Mouse (Mus musculus): ENCODE measurements around the gene Olfr907.

Gene Olfr907

DNA sequence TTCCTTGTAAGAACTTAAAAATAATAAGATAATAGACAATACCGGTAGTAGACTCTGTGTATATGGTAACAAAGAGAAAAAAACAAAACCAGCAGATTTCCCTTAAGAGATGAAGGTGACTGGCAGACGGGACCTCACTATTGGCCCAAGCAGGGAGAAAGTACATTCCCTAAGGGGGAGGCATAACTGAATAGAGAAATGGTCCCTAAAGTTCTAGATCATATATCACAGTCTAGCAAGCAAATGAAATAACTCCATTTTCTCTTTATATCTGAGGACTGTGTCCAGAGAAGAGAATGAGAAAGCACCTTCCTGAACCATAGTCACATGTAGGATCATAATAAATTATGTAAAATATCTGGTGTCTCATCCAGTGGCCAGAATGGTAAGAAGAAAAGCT, at the start of gene Olfr907:
TSS of gene Olfr907 (plus strand) at position 301 of the 400 bp plus-strand sequence.
- no peak for DNase-seq (ENCODE audit: low spot score)

DNA sequence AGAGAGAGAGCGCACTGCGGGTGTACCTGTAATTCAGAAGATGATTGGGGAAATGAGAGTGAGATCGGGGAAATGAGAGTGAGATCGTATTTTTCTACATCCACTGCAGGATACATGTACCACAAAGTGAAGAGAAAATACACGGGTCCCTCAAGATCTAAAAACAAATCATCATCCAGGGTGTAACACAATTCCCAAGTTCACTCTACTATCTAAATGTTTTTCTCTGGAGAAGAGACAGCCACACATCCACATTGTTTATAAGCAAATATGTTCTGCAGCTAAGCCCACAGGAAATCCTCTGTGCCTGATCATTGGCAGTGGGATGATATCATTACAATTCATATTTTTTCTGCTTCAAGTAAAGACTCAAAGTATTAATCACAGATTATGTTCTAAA, 48.2 kb upstream of the Olfr907 start, which contains the start of gene Olfr902:
TSS of gene Olfr902 (plus strand) at position 301 of the 400 bp plus-strand sequence.
- no peak for DNase-seq (ENCODE audit: low spot score)

- DNase-seq (ENCODE audit: low spot score): no peak
Measured at GRCm38 (mm10) chr9:38462844-38463243, 32.8 kb upstream of the Olfr907 start, which contains the start of gene Olfr904. Olfr904 (plus strand) TSS chr9:38463144.

- DNase-seq (ENCODE audit: low spot score): no peak
Measured at GRCm38 (mm10) chr9:38470807-38471206, 24.8 kb upstream of the Olfr907 start, which contains the start of gene Olfr905. Olfr905 (plus strand) TSS chr9:38471107.

- no peak for DNase-seq (ENCODE audit: low spot score)
Measured at GRCm38 (mm10) chr9:38486785-38487184, 8.8 kb upstream of the Olfr907 start, which contains the start of gene Olfr906. Olfr906 (plus strand) TSS chr9:38487085.

DNA sequence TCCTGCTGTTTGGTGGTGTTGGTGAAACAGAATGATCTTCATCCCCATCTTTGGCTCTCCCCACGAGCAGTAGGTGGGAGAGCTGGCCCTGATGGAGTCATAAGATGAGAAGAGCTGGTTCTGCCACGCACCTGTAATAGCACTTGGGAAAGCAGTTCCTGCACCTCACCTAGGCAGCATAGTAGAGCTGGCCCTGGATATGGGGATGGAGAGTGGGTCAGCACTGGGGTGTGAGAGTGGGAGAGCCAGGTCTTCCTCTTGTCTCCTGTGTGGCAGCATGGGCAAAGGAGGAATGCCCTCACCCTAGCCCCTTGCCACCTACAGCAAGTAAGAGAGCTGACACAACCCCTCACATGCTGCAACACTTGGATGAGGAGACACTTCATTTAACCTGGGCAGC, 16.8 kb downstream of the Olfr907 start:
- no peak for DNase-seq (ENCODE audit: low spot score)

DNA sequence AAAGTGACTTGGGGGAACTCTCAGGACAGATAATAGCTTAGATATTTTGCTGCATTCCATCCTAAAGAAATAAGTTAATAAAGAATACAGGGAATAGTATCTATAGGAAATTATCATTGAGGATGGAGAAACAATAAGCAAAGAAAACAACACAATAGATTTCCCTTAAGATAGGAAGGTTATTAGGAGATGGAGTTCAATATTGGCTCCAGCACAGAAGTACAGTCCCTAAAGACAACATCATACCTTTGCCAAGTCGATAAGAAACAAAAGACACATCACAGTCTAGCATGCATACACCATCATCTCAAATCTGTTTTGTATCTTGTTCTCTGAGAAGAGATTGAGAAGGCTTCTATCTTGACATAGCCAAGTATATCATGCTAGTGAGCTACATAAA, 25.7 kb downstream of the Olfr907 start, which contains the start of gene Olfr911-ps1:
TSS of gene Olfr911-ps1 (plus strand) at position 301 of the 400 bp plus-strand sequence.
- DNase-seq (ENCODE audit: low spot score): no peak

DNA sequence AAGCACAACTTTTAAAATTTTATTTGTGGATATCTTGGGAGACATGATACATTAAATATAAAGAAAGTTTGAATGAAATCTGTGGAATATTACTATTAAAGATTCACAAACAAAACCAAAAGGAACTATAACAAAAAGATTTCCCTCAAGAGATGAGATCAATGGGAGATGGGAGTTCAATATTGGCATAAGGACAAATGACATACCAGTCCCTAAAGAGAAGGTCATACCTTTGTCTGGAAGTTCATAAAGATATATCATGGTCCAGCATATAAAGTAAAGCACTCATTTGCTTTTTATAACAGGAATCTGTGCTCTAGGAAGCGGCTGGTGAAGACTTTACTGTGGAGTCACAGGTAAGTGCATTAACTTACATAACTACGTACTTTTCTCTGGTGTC, 41.9 kb downstream of the Olfr907 start, which contains the start of gene Olfr910:
TSS of gene Olfr910 (plus strand) at position 301 of the 400 bp plus-strand sequence.
- no peak for DNase-seq (ENCODE audit: low spot score)

All from c-Kit-positive CD71-positive TER-119-positive erythroid progenitor cells, embryonic 14.5 days (primary cell).